Mouse (Mus musculus) natural killer cell, adult 2 months (primary cell): ENCODE measurements around the gene Gja1.
A peak's percentile ranks its signal among the peaks of the same experiment; 100 is the strongest.
"Not testable (repeated sequence)": the region's sequence is repeated elsewhere in the genome, so short reads cannot be mapped to it uniquely, and the experiment has no call there.

Experiments
- DNase-seq, 2 experiments: peaks; one replicate each; pipeline ENCODE4 v3.0.0; 2022; ENCODE audit warnings: low spot score in 2 of 2

The Gja1 gene

GRCm38 (mm10) chr10:56377097-56377965, at the start of gene Gja1:
Gja1 (plus strand) TSS chr10:56377330.
- DNase-seq = no peak

DNA sequence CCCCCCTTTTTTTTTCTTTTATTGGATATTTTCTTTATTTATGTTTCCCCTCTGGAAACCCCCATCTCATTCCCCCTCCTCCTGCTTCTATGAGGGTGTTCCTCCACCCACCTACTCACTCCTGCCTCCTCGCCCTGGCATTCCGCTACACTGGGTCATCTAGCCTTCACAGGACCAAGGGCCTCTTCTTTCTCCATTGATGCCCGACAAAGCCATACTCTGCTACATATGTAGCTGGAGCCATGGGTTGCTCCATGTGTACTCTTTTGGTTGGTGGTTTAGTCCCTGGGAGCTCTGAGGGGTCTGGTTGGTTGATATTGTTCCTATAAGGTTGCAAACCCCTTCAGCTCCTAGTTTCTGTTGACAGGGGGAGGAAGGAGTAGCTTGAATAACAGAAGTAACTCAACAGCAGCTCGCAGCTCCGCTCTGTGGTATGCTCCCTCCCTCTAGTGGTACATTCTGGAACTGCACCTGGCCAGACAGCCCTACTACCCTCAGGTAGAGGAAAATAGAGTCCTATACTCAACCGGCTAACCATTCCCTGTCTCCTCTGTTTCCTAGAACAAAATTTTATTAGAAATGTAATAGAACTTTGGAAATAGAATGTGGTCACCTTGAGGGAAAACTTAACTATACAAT, 38.2 kb upstream of the Gja1 start:
- DNase-seq = peak; percentile 43 to 66

DNA sequence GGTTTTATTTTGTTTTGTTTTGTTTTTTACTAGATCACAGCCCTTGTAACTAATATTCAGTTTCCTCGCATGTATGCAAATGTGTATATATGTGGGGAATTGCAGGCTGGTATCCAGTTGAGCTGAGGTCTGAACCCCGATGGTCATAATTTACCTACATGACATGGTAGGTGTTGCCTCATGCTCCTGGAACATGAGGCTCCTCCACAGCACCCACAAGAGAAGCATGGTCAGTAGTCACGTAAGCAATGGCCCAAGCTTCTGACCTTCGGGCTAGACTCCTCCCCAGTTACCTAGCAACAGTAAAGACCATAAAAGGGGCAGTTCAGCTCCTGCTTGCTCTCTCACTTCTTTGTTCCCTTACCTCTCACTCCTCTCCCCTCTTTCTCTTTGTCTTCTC, 16.7 kb upstream of the Gja1 start:
- no peak for DNase-seq

GRCm38 (mm10) chr10:56369073-56369472, 8.1 kb upstream of the Gja1 start:
- peak in 1 of 2 experiments; percentile 31 for DNase-seq

GRCm38 (mm10) chr10:56373021-56373720, 4.0 kb upstream of the Gja1 start:
- DNase-seq = no peak

- DNase-seq = no peak
Measured at GRCm38 (mm10) chr10:56374169-56374568, 3.0 kb upstream of the Gja1 start.

DNA sequence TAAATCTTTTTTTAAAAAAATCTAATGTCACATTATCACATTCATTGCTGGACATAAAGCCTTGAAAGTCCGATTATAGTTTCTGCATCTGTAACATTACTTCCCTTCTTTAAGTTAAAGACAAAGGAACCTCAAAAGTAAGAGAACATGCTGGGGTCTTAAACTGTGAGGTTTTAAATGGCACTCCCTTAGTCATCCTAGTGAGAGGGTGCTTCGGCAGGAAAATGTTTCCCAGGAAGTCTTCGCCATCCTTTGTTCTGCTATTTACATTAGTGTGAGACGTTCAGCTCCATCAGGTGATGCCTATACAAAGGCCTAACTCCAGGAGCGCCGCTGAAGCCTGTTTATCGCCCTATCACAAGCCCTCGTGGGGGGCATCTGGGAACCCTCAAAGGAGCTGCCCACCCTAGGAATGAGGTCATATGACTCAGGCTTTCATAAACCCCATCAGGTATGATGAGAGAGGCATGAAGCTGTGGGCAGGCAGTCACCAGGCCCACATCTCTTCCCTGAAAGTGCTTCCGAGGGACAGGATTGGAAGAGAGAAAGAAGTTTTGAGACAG, 1.1 kb upstream of the Gja1 start:
- DNase-seq = no peak

DNA sequence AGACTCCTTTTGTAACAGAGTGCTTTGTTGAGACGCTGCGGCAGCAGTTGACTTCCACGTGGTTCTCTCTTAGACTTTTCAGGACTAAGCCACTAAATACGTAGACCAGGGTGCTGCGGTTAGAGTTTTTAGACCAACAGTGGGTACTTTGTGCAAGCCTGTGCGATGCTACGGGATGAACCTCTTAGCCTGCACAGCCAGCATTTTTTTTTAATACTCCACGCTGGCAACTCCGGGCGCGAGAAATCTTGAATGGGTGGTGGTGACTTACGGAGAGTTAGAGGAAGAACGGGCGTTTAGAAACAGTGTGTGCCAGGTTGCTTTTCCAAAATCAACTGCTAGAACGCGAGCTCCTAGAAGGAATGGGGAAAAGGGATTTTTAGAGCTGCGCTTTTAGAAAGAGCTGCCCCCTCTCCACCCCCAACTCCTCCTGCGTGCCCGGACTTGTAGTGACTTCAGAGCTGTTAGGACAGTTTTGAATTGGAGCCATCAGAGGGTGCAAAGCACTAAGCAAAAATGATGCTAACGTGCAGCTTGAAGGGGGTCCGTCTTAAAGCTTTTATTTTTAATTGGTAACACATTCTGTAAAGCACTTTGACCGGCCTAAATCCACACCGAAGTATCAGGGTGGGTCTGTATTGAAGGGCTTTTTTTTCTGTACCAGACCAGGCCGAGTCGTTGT, 977 bp downstream of the Gja1 start:
- no peak for DNase-seq

DNA sequence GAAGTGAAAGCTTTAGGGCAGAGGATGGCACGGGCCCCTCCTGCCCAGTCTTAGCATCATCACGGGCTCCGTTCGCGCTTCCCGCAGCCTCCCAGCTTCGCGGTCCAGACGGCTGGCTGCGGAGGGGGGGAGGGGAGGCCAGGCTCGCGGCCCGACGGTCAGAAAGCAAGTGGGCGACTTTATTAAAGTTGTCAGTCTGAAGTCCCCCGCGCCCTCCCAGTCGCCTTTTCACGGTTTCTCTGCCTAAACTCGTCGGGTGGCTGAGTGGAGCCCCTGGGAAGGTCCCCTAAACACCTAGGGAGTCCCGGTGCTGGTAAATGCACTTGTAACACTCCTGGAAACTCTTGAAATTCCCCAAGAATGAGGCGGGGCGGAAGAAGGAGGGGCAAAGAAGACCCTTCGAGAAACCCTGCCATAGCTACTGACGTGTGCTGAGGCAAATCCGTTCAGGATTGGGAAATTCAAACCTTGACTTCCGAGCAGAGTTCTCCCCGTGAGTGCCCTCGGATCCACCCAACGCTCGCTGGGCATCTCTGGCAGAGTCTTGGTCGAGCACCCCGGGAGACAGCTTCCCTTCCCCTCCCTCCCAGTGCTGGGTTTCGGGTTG, 1.6 kb downstream of the Gja1 start:
- no peak for DNase-seq

GRCm38 (mm10) chr10:56379720-56380119, 2.6 kb downstream of the Gja1 start:
- DNase-seq = no peak

DNA sequence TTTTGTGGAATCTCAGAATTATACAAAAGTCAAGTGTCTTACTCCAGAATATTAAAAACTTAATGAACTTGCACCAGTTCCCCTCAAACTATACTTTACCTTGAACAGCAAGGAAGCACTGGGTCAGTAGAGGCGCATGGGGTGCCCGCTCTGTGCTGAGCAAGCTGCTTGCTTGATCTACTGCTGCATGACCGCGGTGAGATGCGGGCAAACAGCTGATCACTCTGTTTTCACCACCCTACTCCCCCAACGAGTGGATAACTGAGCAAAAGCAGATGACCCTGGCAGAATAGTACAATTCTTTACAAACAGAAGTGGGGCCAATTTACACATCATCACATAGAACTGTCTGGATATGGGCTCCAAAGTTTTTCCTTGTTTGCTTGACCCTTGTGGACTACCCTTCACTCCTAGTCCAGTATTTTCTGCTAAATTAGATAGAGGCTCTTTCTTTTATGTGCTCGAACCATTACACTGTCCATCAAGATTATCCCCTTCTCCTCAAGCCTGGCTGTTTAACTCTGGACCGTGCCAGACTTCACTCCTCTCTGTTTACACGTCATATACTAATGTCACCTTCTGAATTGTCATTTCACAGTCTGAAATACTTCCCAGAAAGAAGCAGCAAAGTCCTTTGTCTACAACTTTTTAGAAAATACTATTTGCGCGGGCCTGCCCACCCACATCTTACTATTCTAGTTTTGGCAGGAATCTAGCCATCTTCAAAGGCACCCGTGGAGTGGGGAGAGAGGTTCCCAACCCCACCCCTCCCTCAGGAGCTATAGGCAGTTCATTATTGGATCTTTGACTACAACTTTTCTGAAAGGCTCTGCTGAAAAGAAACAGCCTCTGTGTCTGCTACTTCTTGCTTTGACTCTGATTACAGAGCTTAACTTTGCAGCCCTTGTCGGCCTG, 8.3 kb downstream of the Gja1 start:
- no peak for DNase-seq

DNA sequence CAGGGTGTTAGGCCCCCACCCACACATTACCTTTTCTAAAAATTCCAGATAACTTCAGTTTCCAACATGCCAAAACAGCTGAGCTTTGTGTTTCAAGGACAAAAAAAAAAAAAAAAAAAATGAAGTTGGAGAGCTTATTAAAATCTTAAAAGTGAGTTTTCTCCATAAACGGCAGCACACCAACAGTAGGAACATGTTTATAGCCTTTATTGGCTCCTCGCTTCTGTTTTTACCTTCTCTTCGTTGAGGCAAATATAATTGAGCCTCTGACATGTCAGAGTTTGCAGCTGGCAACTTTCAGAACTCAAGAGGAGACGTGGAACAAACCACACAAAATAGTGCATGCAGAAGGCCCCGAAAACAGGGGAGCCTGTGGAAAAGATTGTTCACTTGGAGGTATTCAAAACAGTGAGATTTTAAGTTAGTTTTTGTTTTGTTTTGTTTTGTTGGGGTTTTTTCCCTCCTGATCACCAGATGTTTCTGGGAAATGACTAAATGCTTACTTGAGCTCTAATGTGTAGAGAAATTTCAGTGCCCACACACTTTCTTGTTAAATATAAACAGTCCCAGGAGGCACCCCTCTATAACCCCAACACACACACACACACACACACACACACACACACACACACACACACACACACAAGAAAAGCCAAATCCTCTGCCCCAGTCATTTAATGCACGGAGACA, 16.1 kb downstream of the Gja1 start:
- DNase-seq = no peak

GRCm38 (mm10) chr10:56393815-56394417, 16.8 kb downstream of the Gja1 start:
- not testable (repeated sequence) for DNase-seq

GRCm38 (mm10) chr10:56397875-56398274, 20.7 kb downstream of the Gja1 start:
- DNase-seq = no peak

DNA sequence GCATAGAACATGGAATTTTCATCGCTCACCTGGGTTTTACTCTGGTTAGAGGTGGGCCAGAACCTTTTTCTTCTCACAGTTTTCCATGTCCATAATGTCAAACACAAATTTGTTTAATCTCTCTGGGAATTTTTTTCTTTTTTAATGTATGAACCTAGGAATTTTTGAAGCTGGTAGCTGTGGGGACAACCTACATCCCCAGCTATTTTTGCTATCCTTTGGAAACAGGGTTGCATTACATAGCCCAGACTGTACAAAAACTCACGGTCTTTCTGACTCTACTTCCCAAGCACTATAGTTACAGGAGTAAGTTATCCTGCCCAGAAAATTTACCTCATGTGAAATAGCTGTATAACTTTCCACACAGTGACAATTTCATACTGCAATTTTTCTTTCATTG, 21.2 kb downstream of the Gja1 start:
- no peak for DNase-seq

- DNase-seq = not testable (repeated sequence)
Measured at GRCm38 (mm10) chr10:56401396-56401795, 24.3 kb downstream of the Gja1 start.

DNA sequence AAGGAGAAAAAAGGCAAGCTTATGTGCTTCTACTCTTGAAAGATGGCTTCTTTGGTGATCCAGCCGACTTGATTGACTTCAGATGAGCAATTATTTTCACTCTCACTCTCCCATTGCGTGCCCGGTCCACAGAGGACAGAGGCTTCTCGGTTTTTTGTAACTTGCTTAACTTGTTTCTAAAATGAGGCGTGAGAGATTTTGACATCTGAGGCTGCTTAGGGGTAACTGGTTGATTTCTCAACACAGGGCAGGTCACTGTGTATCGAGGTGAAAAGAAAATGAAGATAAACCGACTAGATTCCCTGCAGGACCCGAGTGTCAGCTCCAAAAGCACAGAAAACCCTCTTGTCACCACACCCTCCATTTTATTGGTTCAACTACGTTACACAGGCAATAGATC, 28.8 kb downstream of the Gja1 start:
- DNase-seq = no peak

- no peak for DNase-seq
Measured at GRCm38 (mm10) chr10:56406386-56407130, 29.4 kb downstream of the Gja1 start.
